15 mouse cellular contexts compared by ENCODE assay signal in the genomic region with DNA sequence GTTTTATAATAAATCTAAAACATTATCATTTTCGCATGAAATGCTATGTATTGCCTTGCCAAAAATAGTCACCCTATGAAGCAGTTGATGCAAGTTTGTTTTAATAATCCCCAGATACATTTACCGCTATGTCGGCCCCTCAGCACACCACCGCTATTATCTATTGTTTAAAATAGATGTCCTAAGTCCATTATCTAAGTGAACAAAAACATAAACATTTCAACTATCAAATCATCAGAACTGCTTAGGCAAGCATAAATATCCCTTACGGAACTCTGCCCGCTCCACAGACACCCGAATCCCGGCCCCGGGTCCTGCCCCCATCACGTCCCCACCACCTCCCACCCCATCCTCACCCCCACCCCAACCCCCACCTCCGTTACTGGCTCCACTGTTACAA.
"Had no signal": no experiment of that assay in that cellular context is flagged by ENCODE, and none has a peak within 500 bp of the region (broad histone marks: within the 10 kb centered on the region; RNA-seq: fewer than 3 reads in every experiment).

No protein-coding gene starts in this region.

- H3K27me3 ChIP-seq: kidney, embryonic 15.5 days; limb, embryonic 13.5 days; neural tube, embryonic 15.5 days had no signal

- H3K27ac ChIP-seq: kidney, embryonic 15.5 days; limb, embryonic 13.5 days; midbrain, embryonic 10.5 days; neural tube, embryonic 15.5 days had no signal

- H3K4me3 ChIP-seq: kidney, embryonic 15.5 days; limb, embryonic 13.5 days; midbrain, embryonic 10.5 days; myocyte; neural tube, embryonic 15.5 days had no signal

- H3K36me3 ChIP-seq: kidney, embryonic 15.5 days; limb, embryonic 13.5 days; midbrain, embryonic 10.5 days; neural tube, embryonic 15.5 days had no signal

- DNase-seq: kidney, adult 2 months; kidney, postnatal 14 days; layer of hippocampus, adult 9-11 months; left cerebral cortex, postnatal 4 days; lung, adult 2 months; lung, postnatal 4 days; midbrain, embryonic 14.5 days; right cerebral cortex, adult 18-20 months; right cerebral cortex, postnatal 25 days; thymus, postnatal 36 days had no signal

- H3K4me1 ChIP-seq: kidney, embryonic 15.5 days; limb, embryonic 13.5 days; midbrain, embryonic 10.5 days; neural tube, embryonic 15.5 days had no signal

- H3K9me3 ChIP-seq: kidney, embryonic 15.5 days; limb, embryonic 13.5 days; midbrain, embryonic 10.5 days; neural tube, embryonic 15.5 days had no signal

- H3K4me2 ChIP-seq: kidney, embryonic 15.5 days; limb, embryonic 13.5 days; neural tube, embryonic 15.5 days had no signal

- H3K9ac ChIP-seq: kidney, embryonic 15.5 days; limb, embryonic 13.5 days; neural tube, embryonic 15.5 days had no signal
